Mouse (Mus musculus): ENCODE data around the gene Pcx. TPM values are rescaled to one million over a fixed set of nuclear protein-coding genes. Genes with fewer than 3 reads are reported as not detected.

Pcx gene
- polyA plus RNA-seq (2012; rRNA removed) = 286 and 295 TPM in 2 replicates

- H3K36me3 ChIP-seq (ENCODE audit: control insufficient read depth, insufficient read depth, low read length) = no peaks in the 10 kb centered on the region
- WGBS = under 1% methylated on average over 82 of the region's 82 CpGs
- no peaks in the 10 kb centered on the region for H3K27me3 ChIP-seq (replicated peaks; ENCODE audit: control insufficient read depth, insufficient read depth, low read length)
- no peak for TF ChIP-seq CTCF (conservative IDR thresholded peaks at IDR 0.05; ENCODE audit: insufficient read depth, insufficient read length, low read depth, low read length)
- peak; percentile 89 for TF ChIP-seq POLR2A (IDR thresholded peaks at IDR 0.05; ENCODE audit: low read depth, low read length)
- peak within 1 kb of the TSS; percentile 70 for H3K27ac ChIP-seq (ENCODE audit: insufficient read depth, low read depth, low read length)
- H3K4me1 ChIP-seq (ENCODE audit: control insufficient read depth, insufficient read depth, low read length) = peaks cover 5% of the 10 kb centered on the region; the same call in 1 of the 2 replicates
- DNase-seq = peak; percentile 100
- peak within 1 kb of the TSS; percentile 67 for H3K4me3 ChIP-seq (ENCODE audit: insufficient read depth, low read depth, low read length)
Observed at GRCm38 (mm10) chr19:4509986-4510963, at the start of gene Pcx. TSS of gene Pcx (plus strand) at chr19:4510472.

GRCm38 (mm10) chr19:4461981-4462380 lies 48.3 kb upstream of the Pcx start:
- Histone ChIP-seq H3K4me1 (ENCODE audit: control insufficient read depth, insufficient read depth, low read length) (no peaks in the 10 kb centered on the region), H3K4me3 (ENCODE audit: insufficient read depth, low read depth, low read length) (no peak overlapping the region), H3K27ac (ENCODE audit: insufficient read depth, low read depth, low read length) (no peak overlapping the region), H3K36me3 (ENCODE audit: control insufficient read depth, insufficient read depth, low read length) (no peaks in the 10 kb centered on the region), H3K27me3 (replicated peaks; ENCODE audit: control insufficient read depth, insufficient read depth, low read length) (no peaks in the 10 kb centered on the region)
- WGBS = 80% methylated on average over 8 of the region's 8 CpGs
- DNase-seq = no peak
- no peak for TF ChIP-seq CTCF (conservative IDR thresholded peaks at IDR 0.05; ENCODE audit: insufficient read depth, insufficient read length, low read depth, low read length)
- TF ChIP-seq POLR2A (IDR thresholded peaks at IDR 0.05; ENCODE audit: low read depth, low read length) = no peak

GRCm38 (mm10) chr19:4464666-4465065 lies 45.6 kb upstream of the Pcx start:
- peak; percentile 54 for DNase-seq
- 79% methylated on average over 4 of the region's 4 CpGs for WGBS
- H3K27ac ChIP-seq (ENCODE audit: insufficient read depth, low read depth, low read length) = no peak overlapping the region
- no peak overlapping the region for H3K4me3 ChIP-seq (ENCODE audit: insufficient read depth, low read depth, low read length)
- no peaks in the 10 kb centered on the region for H3K36me3 ChIP-seq (ENCODE audit: control insufficient read depth, insufficient read depth, low read length)
- H3K4me1 ChIP-seq (ENCODE audit: control insufficient read depth, insufficient read depth, low read length) = no peaks in the 10 kb centered on the region
- H3K27me3 ChIP-seq (replicated peaks; ENCODE audit: control insufficient read depth, insufficient read depth, low read length) = no peaks in the 10 kb centered on the region
- TF ChIP-seq CTCF (conservative IDR thresholded peaks at IDR 0.05; ENCODE audit: insufficient read depth, insufficient read length, low read depth, low read length) (no peak), POLR2A (IDR thresholded peaks at IDR 0.05; ENCODE audit: low read depth, low read length) (no peak)

GRCm38 (mm10) chr19:4468363-4468762 lies 41.9 kb upstream of the Pcx start:
- 38% methylated on average over 5 of the region's 5 CpGs for WGBS
- TF ChIP-seq POLR2A (IDR thresholded peaks at IDR 0.05; ENCODE audit: low read depth, low read length) = no peak
- peak; percentile 58 for TF ChIP-seq CTCF (conservative IDR thresholded peaks at IDR 0.05; ENCODE audit: insufficient read depth, insufficient read length, low read depth, low read length)
- H3K27ac ChIP-seq (ENCODE audit: insufficient read depth, low read depth, low read length) = no peak overlapping the region
- no peaks in the 10 kb centered on the region for H3K4me1 ChIP-seq (ENCODE audit: control insufficient read depth, insufficient read depth, low read length)
- no peaks in the 10 kb centered on the region for H3K27me3 ChIP-seq (replicated peaks; ENCODE audit: control insufficient read depth, insufficient read depth, low read length)
- H3K36me3 ChIP-seq (ENCODE audit: control insufficient read depth, insufficient read depth, low read length) = no peaks in the 10 kb centered on the region
- peak; percentile 44 for DNase-seq
- H3K4me3 ChIP-seq (ENCODE audit: insufficient read depth, low read depth, low read length) = no peak overlapping the region

- Histone ChIP-seq H3K4me1 (ENCODE audit: control insufficient read depth, insufficient read depth, low read length) (peaks cover 6% of the 10 kb centered on the region; the same call in 1 of the 2 replicates), H3K27ac (ENCODE audit: insufficient read depth, low read depth, low read length) (no peak overlapping the region), H3K27me3 (replicated peaks; ENCODE audit: control insufficient read depth, insufficient read depth, low read length) (no peaks in the 10 kb centered on the region), H3K4me3 (ENCODE audit: insufficient read depth, low read depth, low read length) (no peak overlapping the region), H3K36me3 (ENCODE audit: control insufficient read depth, insufficient read depth, low read length) (no peaks in the 10 kb centered on the region)
- DNase-seq = no peak
- 95% methylated on average over 5 of the region's 5 CpGs for WGBS
- TF ChIP-seq POLR2A (IDR thresholded peaks at IDR 0.05; ENCODE audit: low read depth, low read length) = no peak
- TF ChIP-seq CTCF (conservative IDR thresholded peaks at IDR 0.05; ENCODE audit: insufficient read depth, insufficient read length, low read depth, low read length) = no peak
Observed at GRCm38 (mm10) chr19:4473549-4473948, 36.7 kb upstream of the Pcx start.

GRCm38 (mm10) chr19:4474739-4475138 lies 35.5 kb upstream of the Pcx start:
- no peak for TF ChIP-seq POLR2A (IDR thresholded peaks at IDR 0.05; ENCODE audit: low read depth, low read length)
- TF ChIP-seq CTCF (conservative IDR thresholded peaks at IDR 0.05; ENCODE audit: insufficient read depth, insufficient read length, low read depth, low read length) = no peak
- 66% methylated on average over 3 of the region's 3 CpGs for WGBS

More at GRCm38 (mm10) chr19:4474739-4475138, 35.5 kb upstream of the Pcx start:
- Histone ChIP-seq H3K36me3 (ENCODE audit: control insufficient read depth, insufficient read depth, low read length) (no peaks in the 10 kb centered on the region), H3K4me1 (ENCODE audit: control insufficient read depth, insufficient read depth, low read length) (peaks cover 6% of the 10 kb centered on the region; the same call in 1 of the 2 replicates), H3K4me3 (ENCODE audit: insufficient read depth, low read depth, low read length) (no peak overlapping the region), H3K27ac (ENCODE audit: insufficient read depth, low read depth, low read length) (no peak overlapping the region), H3K27me3 (replicated peaks; ENCODE audit: control insufficient read depth, insufficient read depth, low read length) (no peaks in the 10 kb centered on the region)
- DNase-seq = peak; percentile 21

Measured in kidney, adult 2 months (tissue).